Mouse (Mus musculus) embryonic stem cell, embryonic (primary cell): Measurements from ENCODE around the gene Lif.

Experiments used
- CTCF ChIA-PET, 4 experiments: fragments of 300-600 bp in 2 of 4; fragments of 350-600 bp in 2 of 4; sonication (Branson Sonifier 250); formaldehyde crosslinking; loops; one replicate each; lab custom pipeline; 2022; ENCODE audit warnings: inconsistent platforms in 2 of 4; lab: Charles Lee
- POLR2A ChIA-PET, 4 experiments: fragments of 300-600 bp in 2 of 4; fragments of 350-600 bp in 2 of 4; sonication (Branson Sonifier 250); formaldehyde crosslinking; loops; one replicate each; lab custom pipeline; 2022; ENCODE audit warnings: antibody characterized with exemption in 4 of 4, inconsistent platforms in 1 of 4; lab: Charles Lee

Lif gene

GRCm38 (mm10) chr11:4256846-4257607 is at the start of gene Lif:
TSS of gene Lif (plus strand) at chr11:4257557.
- ChIA-PET CTCF (interaction anchor here (0.6 to 4.2 kb wide), 22 partner anchors 10 to 719 kb away, joined by 3 to 50 read pairs (median 9); partner anchors contain the start of genes Castor1 (in 2 of the 4) and Rnf215 (in 1 of the 4)), POLR2A (interaction anchor here in 2 of 4 experiments (0.5 to 3.6 kb wide), 15 partner anchors 10 to 194 kb away, joined by 3 to 32 read pairs (median 4); partner anchors contain the start of gene Castor1 (in 1 of the 2))

DNA sequence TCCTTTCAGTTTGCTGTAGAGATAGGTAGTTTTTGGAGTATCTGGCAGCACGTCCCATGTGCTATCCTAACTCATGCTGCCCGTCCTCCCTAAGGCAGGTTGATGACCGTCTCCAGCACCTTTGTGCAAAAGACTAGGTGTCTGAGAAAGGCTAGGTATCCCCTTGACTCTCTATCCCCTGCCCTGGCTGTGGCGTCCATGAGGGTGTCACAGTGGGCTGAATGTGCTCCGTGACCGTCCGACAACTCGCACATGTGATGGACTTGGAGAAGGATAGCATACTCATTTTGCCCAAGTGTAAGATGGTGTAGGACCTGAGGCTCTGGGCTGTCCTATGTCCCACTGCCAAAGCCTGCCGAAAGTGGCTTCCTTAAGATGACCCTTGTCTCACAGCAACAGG is 49.7 kb upstream of the Lif start:
- POLR2A ChIA-PET, result no interaction called here
- CTCF ChIA-PET, result no interaction called here

DNA sequence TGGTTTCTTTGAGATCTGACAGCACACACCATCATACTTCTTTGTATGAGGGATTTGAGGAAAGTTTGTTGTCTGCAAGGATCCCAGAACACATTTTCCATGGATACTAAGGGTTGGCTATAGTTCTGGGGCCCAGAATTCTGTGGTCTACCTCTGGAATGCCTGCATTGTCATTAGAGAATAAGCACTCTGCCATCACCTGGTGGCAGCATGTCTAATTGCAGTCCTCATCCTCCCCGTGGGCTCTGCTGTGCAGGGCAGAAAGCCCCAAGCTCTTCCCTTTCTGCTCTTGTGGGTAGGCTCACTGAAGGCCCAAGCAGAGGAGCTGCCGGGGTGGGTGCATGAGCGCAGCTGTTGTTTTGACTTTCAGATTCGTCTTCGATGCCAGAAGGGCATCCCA is 47.8 kb upstream of the Lif start:
- CTCF ChIA-PET, result interaction anchor here in 3 of 4 experiments (0.6 to 1.2 kb wide), 4 partner anchors 10 to 243 kb away, joined by 3 to 4 read pairs (median 4); partner anchors contain the start of gene Rnf215 (in 1 of the 3)
- POLR2A ChIA-PET, result interaction anchor here in 1 of 4 experiments (0.9 kb wide), 2 partner anchors 10 to 23 kb away, joined by 3 to 4 read pairs; partner anchors contain the start of gene Tbc1d10a

- POLR2A ChIA-PET, result interaction anchor here in 2 of 4 experiments (0.5 to 3.8 kb wide), 13 partner anchors 9 to 93 kb away, joined by 3 to 16 read pairs (median 3); partner anchors contain the start of gene Tbc1d10a (in 2 of the 2)
These were observed 46.6 kb upstream of the Lif start for GRCm38 (mm10) chr11:4210786-4211185.

DNA sequence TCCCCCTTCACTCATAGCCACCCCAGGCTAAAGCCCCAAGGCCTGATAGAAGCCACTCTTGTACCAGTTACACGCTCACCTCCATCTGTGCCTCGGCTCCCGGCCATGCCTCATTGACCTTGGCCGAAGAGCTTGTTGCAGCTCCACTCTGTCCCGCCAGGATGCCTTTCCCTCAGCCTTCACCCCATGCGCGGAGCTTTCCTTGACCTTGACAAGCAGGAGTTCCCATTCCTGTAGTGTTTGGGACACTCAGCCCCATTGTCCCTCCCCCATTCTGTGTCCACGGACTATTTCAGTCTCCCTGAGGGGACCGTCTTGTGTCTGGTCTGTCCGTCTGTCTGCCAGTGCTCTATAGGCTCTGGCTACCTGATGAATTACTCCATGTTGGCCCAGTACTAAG is 44.2 kb upstream of the Lif start:
- ChIA-PET CTCF (interaction anchor here in 2 of 4 experiments (0.5 to 2.2 kb wide), 7 partner anchors 9 to 497 kb away, joined by 3 to 13 read pairs (median 3); partner anchors contain the start of genes Lif (in 1 of the 2), Rnf215 (in 1 of the 2) and Sec14l2 (in 1 of the 2)), POLR2A (interaction anchor here in 2 of 4 experiments (0.5 to 5.7 kb wide), 11 partner anchors 12 to 880 kb away, joined by 3 to 49 read pairs (median 5); partner anchors contain the start of gene Tbc1d10a (in 2 of the 2))

More at GRCm38 (mm10) chr11:4210786-4211185, 46.6 kb upstream of the Lif start:
- CTCF ChIA-PET, result interaction anchor here (0.7 to 1.7 kb wide), 5 partner anchors 9 to 765 kb away, joined by 3 to 10 read pairs (median 6); no protein-coding TSS in a partner anchor

- ChIA-PET CTCF (interaction anchor here (0.6 to 2.6 kb wide), 8 partner anchors 11 to 761 kb away, joined by 3 to 19 read pairs (median 6); partner anchors contain the start of genes Rnf215 (in 2 of the 4) and Lif (in 1 of the 4)), POLR2A (interaction anchor here in 3 of 4 experiments (0.6 to 5.7 kb wide), 12 partner anchors 14 to 525 kb away, joined by 3 to 49 read pairs (median 5); partner anchors contain the start of genes Tbc1d10a (in 3 of the 3), Ascc2 (in 1 of the 3), Ccdc157 (in 1 of the 3) and Sf3a1 (in 1 of the 3))
These were observed 42.8 kb upstream of the Lif start for GRCm38 (mm10) chr11:4214572-4214971.

GRCm38 (mm10) chr11:4215061-4215460 is 42.3 kb upstream of the Lif start:
- CTCF ChIA-PET, result interaction anchor here (0.5 to 2.6 kb wide), 9 partner anchors 11 to 301 kb away, joined by 3 to 19 read pairs (median 7); partner anchors contain the start of genes Lif (in 1 of the 4), Rnf215 (in 1 of the 4) and Slc35e4 (in 1 of the 4)
- POLR2A ChIA-PET, result interaction anchor here in 3 of 4 experiments (0.6 to 5.7 kb wide), 20 partner anchors 11 to 524 kb away, joined by 3 to 49 read pairs (median 4); partner anchors contain the start of genes Tbc1d10a (in 3 of the 3), Ccdc157 (in 1 of the 3) and Sf3a1 (in 1 of the 3)

GRCm38 (mm10) chr11:4216248-4217000 is 40.9 kb upstream of the Lif start:
- ChIA-PET POLR2A (interaction anchor here in 3 of 4 experiments (0.6 to 5.7 kb wide), 32 partner anchors 10 to 643 kb away, joined by 3 to 49 read pairs (median 3); partner anchors contain the start of genes Tbc1d10a (in 3 of the 3) and Tcn2 (in 1 of the 3)), CTCF (interaction anchor here in 3 of 4 experiments (0.6 to 2.6 kb wide), 10 partner anchors 35 to 759 kb away, joined by 3 to 10 read pairs (median 3); partner anchors contain the start of gene Slc35e4 (in 1 of the 3))

DNA sequence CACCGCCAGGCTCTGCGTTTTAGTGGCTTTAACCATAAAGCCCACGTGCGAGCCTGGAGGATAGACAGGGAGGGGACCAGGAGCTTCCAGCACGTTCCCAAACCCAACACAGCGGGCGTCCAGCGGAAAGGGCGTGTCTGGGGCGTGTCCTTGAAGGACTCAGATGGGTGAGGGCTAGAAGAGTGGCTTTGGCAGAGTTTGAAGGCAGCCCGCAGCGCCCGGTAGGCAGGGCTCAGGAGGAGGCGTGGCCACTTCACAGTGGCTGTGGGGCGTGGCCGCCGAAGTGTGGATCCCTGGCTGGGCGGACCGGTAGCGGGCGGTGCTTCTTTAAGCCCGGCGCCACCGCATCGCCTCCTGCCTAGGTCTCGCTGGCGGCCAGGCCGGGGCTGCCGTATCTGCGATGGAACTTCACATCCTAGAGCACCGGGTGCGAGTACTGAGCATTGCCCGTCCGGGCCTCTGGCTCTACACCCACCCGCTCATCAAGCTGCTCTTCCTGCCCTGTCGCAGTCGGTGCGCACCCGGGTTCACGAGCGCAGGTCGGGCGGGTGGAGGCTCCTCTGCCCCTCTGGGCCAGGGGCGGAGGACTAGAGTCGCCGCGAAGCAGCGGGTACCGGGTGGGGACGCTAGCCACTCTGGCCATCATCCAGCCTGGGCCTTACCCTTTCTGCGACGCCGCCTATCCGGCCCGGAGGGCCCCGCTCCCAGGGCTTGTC is 39.3 kb upstream of the Lif start, which contains the start of gene Castor1:
Gene Castor1 (plus strand): TSS at position 312 of the 716 bp plus-strand sequence.
- POLR2A ChIA-PET, result interaction anchor here in 3 of 4 experiments (0.7 to 5.7 kb wide), 23 partner anchors 8 to 94 kb away, joined by 3 to 49 read pairs (median 5); partner anchors contain the start of genes Tbc1d10a (in 2 of the 3), Ccdc157 (in 1 of the 3), Lif (in 1 of the 3) and Rnf215 (in 1 of the 3)

GRCm38 (mm10) chr11:4218637-4219036 is 38.7 kb upstream of the Lif start:
- ChIA-PET POLR2A (interaction anchor here in 3 of 4 experiments (0.5 to 4.8 kb wide), 18 partner anchors 9 to 640 kb away, joined by 3 to 17 read pairs (median 5); partner anchors contain the start of genes Tbc1d10a (in 2 of the 3), Ccdc157 (in 1 of the 3), Lif (in 1 of the 3) and Rnf215 (in 1 of the 3)), CTCF (interaction anchor here (0.6 to 3.8 kb wide), 27 partner anchors 22 to 205 kb away, joined by 3 to 42 read pairs (median 4); partner anchors contain the start of genes Rnf215 (in 4 of the 4), Lif (in 1 of the 4) and Tbc1d10a (in 1 of the 4))

More for the DNA sequence above, 39.3 kb upstream of the Lif start, which contains the start of gene Castor1:
- CTCF ChIA-PET, result interaction anchor here in 2 of 4 experiments (0.6 to 3.8 kb wide), 18 partner anchors 15 to 297 kb away, joined by 3 to 42 read pairs (median 6); partner anchors contain the start of genes Lif (in 1 of the 2), Rnf215 (in 1 of the 2), Sec14l2 (in 1 of the 2) and Tbc1d10a (in 1 of the 2)

- POLR2A ChIA-PET, result interaction anchor here (0.5 to 4.8 kb wide), 26 partner anchors 9 to 640 kb away, joined by 3 to 17 read pairs (median 4); partner anchors contain the start of genes Tbc1d10a (in 2 of the 4), Ccdc157 (in 1 of the 4), Lif (in 1 of the 4) and Rnf215 (in 1 of the 4)
- CTCF ChIA-PET, result interaction anchor here (0.5 to 3.8 kb wide), 55 partner anchors 8 to 602 kb away, joined by 3 to 42 read pairs (median 4); partner anchors contain the start of genes Rnf215 (in 4 of the 4), Tbc1d10a (in 2 of the 4), Ccdc157 (in 1 of the 4) and Lif (in 1 of the 4)
These were observed 38.0 kb upstream of the Lif start for GRCm38 (mm10) chr11:4219317-4219751.

DNA sequence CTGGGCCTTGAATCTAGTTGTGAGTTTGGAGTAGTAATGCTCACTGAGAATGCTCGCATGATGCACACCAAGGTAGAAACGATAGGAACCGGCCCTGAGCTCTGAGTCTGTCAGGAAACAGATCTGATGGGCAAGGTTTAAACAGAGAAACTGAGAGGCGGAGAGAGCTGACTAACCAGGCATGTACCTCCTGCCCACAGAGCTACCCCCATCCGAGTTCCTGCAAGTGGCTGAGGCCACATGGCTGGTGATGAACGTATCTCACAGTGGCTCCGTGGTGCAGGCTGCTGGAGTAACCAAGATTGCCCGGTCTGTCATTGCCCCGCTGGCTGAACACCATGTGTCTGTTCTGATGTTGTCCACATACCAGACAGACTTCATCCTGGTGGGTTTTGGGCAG is 37.4 kb upstream of the Lif start:
- ChIA-PET CTCF (interaction anchor here (0.6 to 3.8 kb wide), 45 partner anchors 9 to 602 kb away, joined by 3 to 42 read pairs (median 4); partner anchors contain the start of genes Rnf215 (in 3 of the 4), Tbc1d10a (in 2 of the 4), Ccdc157 (in 1 of the 4) and Lif (in 1 of the 4)), POLR2A (interaction anchor here in 2 of 4 experiments (0.8 to 4.8 kb wide), 23 partner anchors 9 to 231 kb away, joined by 3 to 17 read pairs (median 4); partner anchors contain the start of genes Tbc1d10a (in 2 of the 2), Lif (in 1 of the 2) and Rnf215 (in 1 of the 2))

DNA sequence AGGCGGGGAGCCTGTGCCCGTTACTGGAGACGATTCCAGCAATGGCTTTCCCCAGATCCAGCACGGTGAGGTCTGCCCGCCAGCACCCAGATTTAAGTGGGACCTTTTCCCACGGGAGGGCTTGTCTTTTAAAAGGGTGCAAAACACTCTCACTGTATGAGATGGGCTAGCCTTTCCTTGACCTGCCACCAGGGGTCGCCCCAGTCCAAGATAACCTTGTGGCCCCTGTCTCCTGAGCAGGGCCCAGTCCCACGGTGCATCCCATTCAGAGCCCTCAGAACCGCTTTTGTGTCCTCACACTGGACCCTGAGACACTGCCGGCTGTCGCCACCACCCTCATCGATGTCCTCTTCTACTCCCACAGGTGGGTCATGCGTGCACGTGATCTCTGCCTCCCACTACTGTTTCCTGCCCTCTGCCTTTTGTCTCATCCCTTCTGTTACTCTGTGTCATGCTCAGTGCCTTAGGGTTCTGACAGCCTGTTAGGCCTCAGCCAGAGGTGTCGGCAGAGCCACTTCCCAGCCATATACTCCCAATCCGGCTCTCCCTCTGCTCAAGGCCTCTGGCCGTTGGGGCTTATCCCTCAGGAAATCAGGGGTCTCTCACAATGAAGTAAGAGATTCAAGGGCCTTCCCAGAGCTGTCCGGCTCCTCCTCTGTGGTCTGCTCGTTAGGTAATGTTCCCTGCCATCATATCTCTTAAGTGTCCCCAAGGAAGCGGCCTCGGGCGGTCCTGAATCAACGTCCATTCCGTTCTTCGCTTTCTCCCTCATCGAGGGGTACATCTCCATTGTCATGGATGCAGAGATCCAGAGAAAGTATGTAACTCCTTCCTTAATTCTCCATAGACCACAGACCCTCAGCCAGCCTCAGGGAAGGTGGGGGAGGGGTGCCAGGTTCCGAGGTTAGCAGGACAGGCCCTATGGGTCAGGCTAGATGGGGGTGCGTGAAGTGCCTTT is 36.6 kb upstream of the Lif start:
- ChIA-PET POLR2A (interaction anchor here in 2 of 4 experiments (1.2 to 4.8 kb wide), 7 partner anchors 18 to 57 kb away, joined by 3 to 17 read pairs (median 8); partner anchors contain the start of gene Tbc1d10a (in 2 of the 2)), CTCF (interaction anchor here (0.8 to 4.7 kb wide), 20 partner anchors 9 to 242 kb away, joined by 3 to 42 read pairs (median 5); partner anchors contain the start of genes Lif (in 1 of the 4), Rnf215 (in 1 of the 4) and Tbc1d10a (in 1 of the 4))
